Mouse (Mus musculus) liver, embryonic 14 days (tissue): ENCODE results near the gene Esyt2. TPM values are rescaled to one million over a fixed set of nuclear protein-coding genes. Genes with fewer than 3 reads are reported as not detected.

Experiments
- polyA plus RNA-seq: library from polyadenylated mRNA; depleted of rRNA; stranded (reverse); fragments of >200 nt; gene quantifications from 2 replicates; pipeline ENCODE4 v1.2.3, GENCODE M21; 2012; rRNA removed

Gene Esyt2
- 5.6 and 7.8 TPM in 2 replicates for polyA plus RNA-seq

GRCm38 (mm10) chr12:116280653-116281364 lies at the start of gene Esyt2:
Gene Esyt2 (plus strand): TSS chr12:116281196.

GRCm38 (mm10) chr12:116262555-116263341 lies 18.2 kb upstream of the Esyt2 start, which contains the start of gene Wdr60:
Gene Wdr60 (minus strand): TSS chr12:116263022.

GRCm38 (mm10) chr12:116275086-116275485 lies 5.9 kb upstream of the Esyt2 start, which contains the start of gene Gm11027:
Gene Gm11027 (plus strand): TSS chr12:116275386.

GRCm38 (mm10) chr12:116405045-116405835 lies 124.2 kb downstream of the Esyt2 start, which contains the start of gene Ncapg2:
Gene Ncapg2 (plus strand): TSS chr12:116405402.

Other genes with a start within 250 kb of the Esyt2 start
- 3.0 and 3.3 TPM in 2 replicates for gene Zfp386, start 233.5 kb upstream of the Esyt2 start, polyA plus RNA-seq
- gene Vipr2, start 203.5 kb upstream of the Esyt2 start, polyA plus RNA-seq = 0.16 and 0.17 TPM in 2 replicates
- 2.2 and 2.5 TPM in 2 replicates for gene Wdr60, start 18.2 kb upstream of the Esyt2 start, polyA plus RNA-seq
- not detected in 2 replicates for gene Gm11027, start 5.8 kb upstream of the Esyt2 start, polyA plus RNA-seq
- gene Ncapg2, start 124.2 kb downstream of the Esyt2 start, polyA plus RNA-seq = 27.5 and 32.9 TPM in 2 replicates
- 0.01 and 0.06 TPM in 2 replicates for gene Ptprn2, start 204.5 kb downstream of the Esyt2 start, polyA plus RNA-seq